Mouse (Mus musculus) forebrain, embryonic 16.5 days (tissue): ENCODE data around the gene Mad1l1. TPM values are rescaled to one million over a fixed set of nuclear protein-coding genes. Genes with fewer than 3 reads are reported as not detected.

Experiments
- ATAC-seq: fragments of 200-750 bp; cut with Nextera tagmentation; 2 replicates; pipeline ENCODE4 v1.8.0; 2017; ENCODE audit warnings: mild to moderate bottlenecking, moderate library complexity
- H3K27ac ChIP-seq: fragments of 300-500 bp; sonication (generic); 2 replicates; pipeline ENCODE4 v1.5.1; 2014; ENCODE audit warnings: low read length, control low read depth
- H3K27me3 ChIP-seq: fragments of 300-500 bp; sonication (generic); replicated peaks from 2 replicates; pipeline ENCODE4 v1.6.1; 2014; ENCODE audit warnings: low read length; ENCODE audit not compliant: control insufficient read depth, insufficient read depth
- H3K36me3 ChIP-seq: fragments of 300-500 bp; sonication (generic); 2 replicates; pipeline ENCODE4 v1.6.1; 2014; ENCODE audit not compliant: control insufficient read depth, insufficient read depth
- H3K4me1 ChIP-seq: fragments of 300-500 bp; sonication (generic); replicated peaks from 2 replicates; pipeline ENCODE4 v1.6.1; 2014; ENCODE audit warnings: low read length; ENCODE audit not compliant: control insufficient read depth, insufficient read depth
- H3K4me2 ChIP-seq: fragments of 300-500 bp; sonication (generic); 2 replicates; pipeline ENCODE4 v1.6.1; 2014; ENCODE audit warnings: mild to moderate bottlenecking, low read length, control low read depth
- H3K4me3 ChIP-seq: fragments of 300-500 bp; sonication (generic); replicated peaks from 2 replicates; pipeline ENCODE4 v1.5.1; 2014; ENCODE audit warnings: mild to moderate bottlenecking, low read length, control low read depth
- H3K9ac ChIP-seq: fragments of 300-500 bp; sonication (generic); replicated peaks from 2 replicates; pipeline ENCODE4 v1.6.1; 2014; ENCODE audit warnings: low read depth, low read length, control low read depth
- H3K9me3 ChIP-seq: fragments of 300-500 bp; sonication (generic); 2 replicates; pipeline ENCODE4 v1.6.1; 2016; ENCODE audit warnings: low read length; ENCODE audit not compliant: control insufficient read depth
- WGBS: fragments of 180-500 bp; shearing (Covaris S2); extraction: QIAGEN DNeasy Blood & Tissue Kit; methylation state at CpG from one replicate; pipeline ENCODE4 v1.1.7; 2014; 5-methylcytosine and 5-hydroxymethylcytosine counted together
- polyA plus RNA-seq: library from polyadenylated mRNA; unstranded; fragments of >200 nt; fragmentation: Nextera tagmentation; extraction: Ambion mirVana; gene quantifications from 2 replicates; pipeline ENCODE4 v1.2.1, GENCODE M21; 2015

Mad1l1 gene
- polyA plus RNA-seq, 1 experiment from 2014 or later: 33.4 TPM

GRCm38 (mm10) chr5:139964391-139964790 is 357.0 kb downstream of the Mad1l1 start:
- 41% methylated on average over 5 of the region's 5 CpGs for WGBS
- Histone ChIP-seq H3K27me3 (no peaks in the 10 kb centered on the region), H3K9ac (no peak overlapping the region), H3K4me3 (no peak overlapping the region), H3K27ac (no peak overlapping the region), H3K4me1 (no peaks in the 10 kb centered on the region), H3K9me3 (0 out of 2 replicates have a peak, but pooled peaks cover 3% of the 10 kb centered on the region), H3K4me2 (no peak overlapping the region), H3K36me3 (no peaks in the 10 kb centered on the region)
- ATAC-seq: no peak

GRCm38 (mm10) chr5:139959741-139960140 is 361.6 kb downstream of the Mad1l1 start:
- no peak overlapping the region for H3K27ac ChIP-seq
- no peaks in the 10 kb centered on the region for H3K27me3 ChIP-seq
- 89% methylated on average over 4 of the region's 4 CpGs for WGBS
- H3K4me3 ChIP-seq: no peak overlapping the region
- H3K4me2 ChIP-seq: no peak overlapping the region
- 0 out of 2 replicates have a peak, but pooled peaks cover 3% of the 10 kb centered on the region for H3K9me3 ChIP-seq
- no peak overlapping the region for H3K9ac ChIP-seq
- ATAC-seq: no peak
- peaks cover 8% of the 10 kb centered on the region for H3K4me1 ChIP-seq
- H3K36me3 ChIP-seq: no peaks in the 10 kb centered on the region

Other genes starting within 250 kb of the Mad1l1 start
- gene Nudt1, start 104 bp upstream of the Mad1l1 start, polyA plus RNA-seq: 18.6 and 19.8 TPM in 2 replicates
- 21.6 and 22.6 TPM in 2 replicates for gene Mrm2, start 10.3 kb upstream of the Mad1l1 start, polyA plus RNA-seq
- 18.3 and 24.1 TPM in 2 replicates for gene Snx8, start 67.7 kb upstream of the Mad1l1 start, polyA plus RNA-seq
- 75.4 and 86.4 TPM in 2 replicates for gene Eif3b, start 97.8 kb upstream of the Mad1l1 start, polyA plus RNA-seq
- not detected in 2 replicates for gene Gm4869, start 124.1 kb upstream of the Mad1l1 start, polyA plus RNA-seq
- 15.6 and 17.7 TPM in 2 replicates for gene Chst12, start 184.0 kb upstream of the Mad1l1 start, polyA plus RNA-seq
- gene Grifin, start 243.5 kb upstream of the Mad1l1 start, polyA plus RNA-seq: not detected in 2 replicates